In genomic region chr8:127405815-127406214, GRCm38 (mm10) we compare ENCODE assay signal across 9 mouse cellular contexts.
DNase-seq lines count a peak whose midpoint lies in the region; ATAC-seq and TF ChIP-seq lines count a peak whose summit lies in the region.
"Had no signal": no experiment of that assay in that cellular context is flagged by ENCODE, and none has a peak within 500 bp of the region (broad histone marks: within the 10 kb centered on the region; RNA-seq: fewer than 3 reads in every experiment).

No protein-coding gene starts in this region.

- H3K27me3 ChIP-seq in midbrain, embryonic 16.5 days (ENCODE audit: control insufficient read depth, insufficient read depth, low read depth, low read length) = no peaks in the 10 kb centered on the region
- H3K27me3 ChIP-seq in midbrain, embryonic 10.5 days (ENCODE audit: low read depth, poor library complexity, severe bottlenecking) = no peaks in the 10 kb centered on the region
- H3K27me3 ChIP-seq in kidney, embryonic 14.5 days (ENCODE audit: control insufficient read depth, insufficient read depth, low read length) = no peaks in the 10 kb centered on the region

- H3K4me3 ChIP-seq in midbrain, embryonic 16.5 days (ENCODE audit: low read depth, low read length) = no peak overlapping the region
- H3K4me3 ChIP-seq in midbrain, embryonic 10.5 days = no peak overlapping the region
- no peak overlapping the region for H3K4me3 ChIP-seq in kidney, embryonic 14.5 days (ENCODE audit: low read length)

- H3K4me2 ChIP-seq in midbrain, embryonic 16.5 days (ENCODE audit: low read length) = no peak overlapping the region
- H3K4me2 ChIP-seq in kidney, embryonic 14.5 days (replicated peaks; ENCODE audit: low read depth, low read length) = no peak overlapping the region

- no peak overlapping the region for H3K9ac ChIP-seq in midbrain, embryonic 16.5 days (ENCODE audit: low read depth, low read length)
- no peak overlapping the region for H3K9ac ChIP-seq in kidney, embryonic 14.5 days (ENCODE audit: low read depth, low read length)

- no peak for TF ChIP-seq CTCF in brain, embryonic 14.5 days (IDR thresholded peaks at IDR 0.05; ENCODE audit: borderline replicate concordance, extremely low read depth, insufficient read depth, insufficient read length)

- H3K27ac ChIP-seq in midbrain, embryonic 16.5 days (ENCODE audit: low read length) = no peak overlapping the region
- H3K27ac ChIP-seq in midbrain, embryonic 10.5 days (replicated peaks) = no peak overlapping the region
- no peak overlapping the region for H3K27ac ChIP-seq in kidney, embryonic 14.5 days (ENCODE audit: low read depth, low read length)

- 0 out of 2 replicates have a peak, but pooled peaks have one; percentile 42 for ATAC-seq in midbrain, embryonic 16.5 days
- peak; percentile 49; the same call in 1 of the 2 replicates for ATAC-seq in kidney, embryonic 14.5 days (ENCODE audit: low FRiP score, low TSS enrichment)
- ATAC-seq: hindbrain, embryonic 16.5 days had no signal

- no peaks in the 10 kb centered on the region for H3K9me3 ChIP-seq in midbrain, embryonic 16.5 days (replicated peaks; ENCODE audit: control insufficient read depth, low read length, poor library complexity, severe bottlenecking)
- no peaks in the 10 kb centered on the region for H3K9me3 ChIP-seq in midbrain, embryonic 10.5 days (replicated peaks)
- no peaks in the 10 kb centered on the region for H3K9me3 ChIP-seq in kidney, embryonic 14.5 days (ENCODE audit: control insufficient read depth, low read length)

- H3K4me1 ChIP-seq in midbrain, embryonic 16.5 days (ENCODE audit: control insufficient read depth, insufficient read depth, low read length) = peaks cover 4% of the 10 kb centered on the region; the same call in 1 of the 2 replicates
- H3K4me1 ChIP-seq in midbrain, embryonic 10.5 days = peaks cover 5% of the 10 kb centered on the region; the same call in 1 of the 2 replicates
- H3K4me1 ChIP-seq in kidney, embryonic 14.5 days (ENCODE audit: control insufficient read depth, insufficient read depth, low read length) = no peaks in the 10 kb centered on the region

- no peak for TF ChIP-seq POLR2A in brain, embryonic 14.5 days (IDR thresholded peaks at IDR 0.05; ENCODE audit: borderline replicate concordance, extremely low read depth, insufficient read depth, insufficient read length, poor library complexity, severe bottlenecking)

- H3K36me3 ChIP-seq in midbrain, embryonic 16.5 days (ENCODE audit: control insufficient read depth, insufficient read depth, low read length) = no peaks in the 10 kb centered on the region
- peaks cover 25% of the 10 kb centered on the region for H3K36me3 ChIP-seq in midbrain, embryonic 10.5 days
- peaks cover 14% of the 10 kb centered on the region; the same call in 1 of the 2 replicates for H3K36me3 ChIP-seq in kidney, embryonic 14.5 days (ENCODE audit: control insufficient read depth, insufficient read depth, low read length)

- no peak for DNase-seq in midbrain, embryonic 10.5 days (ENCODE audit: low spot score)
- peak; percentile 49 for DNase-seq in brain, embryonic 14.5 days (ENCODE audit: low read depth)
- DNase-seq in urinary bladder, postnatal 36 days (ENCODE audit: low spot score in 2 of 2) = peak; percentile 30 to 61
- no peak for DNase-seq in gastrocnemius, postnatal 4 days (ENCODE audit: low spot score in 2 of 2)
- DNase-seq in cerebellum, adult 9-10 months = no peak
- DNase-seq: cerebellum, adult 11-12 months had no signal

Comparison
In these comparisons a context has a peak if more than half of its experiments do, and no peak if none do; other contexts are left out.
1. DNase-seq: peak in brain, embryonic 14.5 days (single experiment) and urinary bladder, postnatal 36 days (2 of 2); none in midbrain, embryonic 10.5 days (single experiment), gastrocnemius, postnatal 4 days (0 of 2) and cerebellum, adult 9-10 months (single experiment).